Mouse (Mus musculus) liver, embryonic 14.5 days (tissue): ENCODE measurements around the gene Smim23.

Source experiments
- CTCF ChIP-seq: IDR thresholded peaks from 2 replicates; pipeline ENCODE4 v1.5.1; 2016; ENCODE audit warnings: antibody characterized with exemption, low read depth, control low read depth
- EP300 ChIP-seq: IDR thresholded peaks from 2 replicates; pipeline ENCODE4 v1.6.1; 2016; ENCODE audit warnings: antibody characterized with exemption, low read depth

GRCm38 (mm10) chr11:32868619-32869383 is 44.4 kb upstream of the Smim23 start:
- TF ChIP-seq CTCF (no peak), EP300 (no peak)
